Mouse (Mus musculus) liver, embryonic 14.5 days (tissue): ENCODE results near the gene Folr1.

Experiments used
- CTCF ChIP-seq: IDR thresholded peaks from 2 replicates; pipeline ENCODE4 v1.5.1; 2016; ENCODE audit warnings: antibody characterized with exemption, low read depth, control low read depth
- EP300 ChIP-seq: IDR thresholded peaks from 2 replicates; pipeline ENCODE4 v1.6.1; 2016; ENCODE audit warnings: antibody characterized with exemption, low read depth

DNA sequence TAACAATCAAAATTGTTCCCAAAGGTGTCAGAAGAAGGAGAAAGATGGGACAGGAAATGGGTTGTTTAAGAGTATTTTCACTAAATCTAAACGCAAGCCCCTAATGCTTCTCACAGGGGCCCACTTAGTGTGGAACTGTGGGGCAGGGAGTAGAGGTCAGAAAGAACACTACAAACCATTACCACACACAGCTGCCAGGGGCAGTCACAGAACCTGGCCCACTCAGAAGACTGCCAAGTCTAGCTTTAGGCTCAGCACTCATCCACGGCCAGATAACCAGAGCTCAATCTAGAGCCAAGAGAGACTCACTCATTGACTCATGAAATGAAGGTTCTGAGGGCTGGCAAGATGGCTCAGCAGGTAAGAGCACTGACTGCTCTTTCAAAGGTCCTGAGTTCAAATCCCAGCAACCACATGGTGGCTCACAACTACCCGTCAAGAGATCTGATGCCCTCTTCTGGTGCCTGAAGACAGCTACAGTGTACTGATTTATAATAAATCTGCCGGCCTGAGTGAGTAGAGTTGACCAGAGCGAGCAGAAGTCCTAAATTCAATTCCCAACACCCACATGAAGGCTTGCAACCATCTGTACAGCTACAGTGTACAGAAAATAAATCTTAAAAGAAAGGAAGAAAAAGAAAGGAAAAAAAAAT, 35.0 kb downstream of the Folr1 start:
- no peak for TF ChIP-seq CTCF
- no peak for TF ChIP-seq EP300
